In genomic region chr2:104431067-104431466, GRCm38 (mm10) we compare ENCODE assay signal across 13 mouse cellular contexts. TPM values are rescaled to one million over a fixed set of nuclear protein-coding genes. Genes with fewer than 3 reads are reported as not detected.
DNase-seq lines count a peak whose midpoint lies in the region.
"Had no signal": no experiment of that assay in that cellular context is flagged by ENCODE, and none has a peak within 500 bp of the region (broad histone marks: within the 10 kb centered on the region; RNA-seq: fewer than 3 reads in every experiment).

No protein-coding gene starts in this region.

- no peak overlapping the region for H3K27ac ChIP-seq in heart, embryonic 10.5 days

- H3K27me3 ChIP-seq in heart, embryonic 10.5 days (ENCODE audit: insufficient read depth, poor library complexity, severe bottlenecking): no peaks in the 10 kb centered on the region
- H3K27me3 ChIP-seq: CH12.LX, Patski had no signal

- H3K9me3 ChIP-seq in heart, embryonic 10.5 days: no peaks in the 10 kb centered on the region
- H3K9me3 ChIP-seq: G1E had no signal

- DNase-seq in heart, adult 11 months: peak; percentile 76
- no peak for DNase-seq in heart, embryonic 10.5 days (ENCODE audit: low spot score)
- DNase-seq: adrenal gland, adult 2 months; adrenal gland, adult 8-10 months; adrenal gland, postnatal 14 days; adrenal gland, postnatal 25 days; adrenal gland, postnatal 36 days; B cell, adult 2 months; cerebellum, adult 11 months had no signal

- WGBS in heart, embryonic 10.5 days: 91% methylated on average over 6 of the region's 6 CpGs

- peaks cover 77% of the 10 kb centered on the region for H3K36me3 ChIP-seq in heart, embryonic 10.5 days

- H3K4me1 ChIP-seq in heart, embryonic 10.5 days: no peaks in the 10 kb centered on the region

- no peak overlapping the region for H3K4me3 ChIP-seq in heart, embryonic 10.5 days

RNA-seq across cellular contexts. Expression of gene D430041D05Rik, which starts 20.3 kb away (rescaled TPM):
- 0.11 and 0.17 TPM in 2 replicates for polyA plus RNA-seq in heart, embryonic 10.5 days (2016; fragmentation: Nextera tagmentation; extraction: Ambion mirVana)
- polyA plus RNA-seq: CD4-positive, CD25-positive, alpha-beta regulatory T cell, adult 4 months; Patski had no signal
